Mouse (Mus musculus) limb, embryonic 14.5 days (tissue): ENCODE results near the gene Gucy2c. TPM values are rescaled to one million over a fixed set of nuclear protein-coding genes. Genes with fewer than 3 reads are reported as not detected.

ENCODE experiments used
- ATAC-seq: fragments of 200-750 bp; cut with Nextera tagmentation; 2 replicates; pipeline ENCODE4 v1.8.0; 2017; ENCODE audit warnings: low read depth, moderate number of reproducible peaks, moderate TSS enrichment; ENCODE audit not compliant: low FRiP score
- DNase-seq: peaks from one replicate; pipeline ENCODE4 v3.0.0-alpha.2; 2015; ENCODE audit warnings: low spot score
- H3K27ac ChIP-seq: fragments of 300-500 bp; sonication (generic); replicated peaks from 2 replicates; pipeline ENCODE4 v1.5.1; 2014; ENCODE audit warnings: low read depth, mild to moderate bottlenecking, low read length, moderate library complexity, mixed read lengths
- H3K27me3 ChIP-seq: fragments of 300-500 bp; sonication (generic); 2 replicates; pipeline ENCODE4 v1.6.1; 2014; ENCODE audit warnings: low read length, mixed read lengths; ENCODE audit not compliant: control insufficient read depth, insufficient read depth
- H3K36me3 ChIP-seq: fragments of 300-500 bp; sonication (generic); 2 replicates; pipeline ENCODE4 v1.6.1; 2014; ENCODE audit warnings: mild to moderate bottlenecking, low read length, moderate library complexity, mixed read lengths; ENCODE audit not compliant: control insufficient read depth, insufficient read depth
- H3K4me1 ChIP-seq: fragments of 300-500 bp; sonication (generic); 2 replicates; pipeline ENCODE4 v1.6.1; 2014; ENCODE audit warnings: antibody characterized with exemption, low read length, mixed read lengths; ENCODE audit not compliant: control insufficient read depth, insufficient read depth
- H3K4me2 ChIP-seq: fragments of 300-500 bp; sonication (generic); replicated peaks from 2 replicates; pipeline ENCODE4 v1.6.1; 2014; ENCODE audit warnings: low read depth, mild to moderate bottlenecking, low read length, moderate library complexity; ENCODE audit not compliant: severe bottlenecking
- H3K4me3 ChIP-seq: fragments of 300-500 bp; sonication (generic); replicated peaks from 2 replicates; pipeline ENCODE4 v1.5.1; 2014; ENCODE audit warnings: low read length
- H3K9ac ChIP-seq: fragments of 300-500 bp; sonication (generic); 2 replicates; pipeline ENCODE4 v1.6.1; 2014; ENCODE audit warnings: mild to moderate bottlenecking, low read depth, low read length, moderate library complexity; ENCODE audit not compliant: severe bottlenecking
- H3K9me3 ChIP-seq: fragments of 300-500 bp; sonication (generic); 2 replicates; pipeline ENCODE4 v1.6.1; 2016; ENCODE audit warnings: low read length; ENCODE audit not compliant: control insufficient read depth
- POLR2A ChIP-seq: fragments of 200-500 bp; IDR thresholded peaks from 2 replicates; pipeline ENCODE4 v1.8.0; 2012; ENCODE audit warnings: inconsistent platforms, mild to moderate bottlenecking, moderate library complexity, borderline replicate concordance; ENCODE audit not compliant: insufficient read depth, insufficient read length; ENCODE audit errors: extremely low read depth
- WGBS: fragments of 180-500 bp; shearing (Covaris S2); extraction: QIAGEN DNeasy Blood & Tissue Kit; methylation state at CpG from one replicate; pipeline ENCODE4 v1.1.7; 2014; 5-methylcytosine and 5-hydroxymethylcytosine counted together
- polyA plus RNA-seq, 2 experiments: library from polyadenylated mRNA; depleted of rRNA in 1 of 2; stranded (reverse) in 1 of 2; unstranded in 1 of 2; fragments of >200 nt; fragmentation: Nextera tagmentation in 1 of 2; extraction: Ambion mirVana in 1 of 2; gene quantifications; 2 replicates each; pipeline versions ENCODE4 v1.2.1 to v1.2.3; 2012 to 2014

The Gucy2c gene
- polyA plus RNA-seq, 2 experiments, result 0.06 to 0.10 TPM

DNA sequence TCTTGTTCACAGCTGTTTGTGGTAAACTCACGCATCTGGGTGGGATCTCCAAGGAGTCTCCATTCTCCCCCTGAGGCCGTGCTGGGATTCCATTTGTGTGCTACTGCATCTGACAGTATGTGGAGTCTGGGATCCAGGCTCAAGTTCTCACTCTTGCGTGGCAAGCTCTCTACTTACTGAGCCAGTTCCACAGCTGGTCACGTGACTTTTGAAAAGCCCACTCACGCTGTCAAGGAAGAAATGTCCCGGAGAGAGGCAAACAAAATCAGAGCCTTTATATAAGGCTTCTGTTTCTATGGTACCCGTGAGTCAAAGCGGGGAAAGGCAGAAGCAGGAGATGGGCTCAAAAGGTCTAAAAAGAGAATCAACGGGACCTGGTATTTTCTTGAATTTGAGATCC, 1.2 kb upstream of the Gucy2c start:
- ATAC-seq, result no peak

DNA sequence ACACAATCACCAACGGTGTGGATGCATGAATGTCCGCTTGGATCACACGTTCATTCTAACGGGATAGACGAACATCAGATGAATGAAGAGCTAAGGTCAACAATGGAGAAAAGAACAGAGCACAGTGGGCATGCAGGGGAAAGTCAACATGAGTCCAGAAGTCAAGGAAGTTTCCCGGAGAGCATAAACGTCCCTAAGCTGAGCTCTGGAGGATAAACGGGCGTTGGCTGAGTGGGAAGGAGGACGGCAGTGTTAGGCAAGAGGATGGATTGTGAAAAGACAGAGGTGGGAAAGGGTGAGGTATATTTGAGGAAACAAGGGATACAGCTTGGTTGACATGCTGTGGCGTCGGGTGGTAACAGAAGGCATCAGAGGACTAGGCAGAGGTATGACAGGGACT, 581 bp upstream of the Gucy2c start:
- DNase-seq, result no peak
- H3K27me3 ChIP-seq, result no peaks in the 10 kb centered on the region
- peaks cover 4% of the 10 kb centered on the region; the same call in 1 of the 2 replicates for H3K4me1 ChIP-seq
- no peaks in the 10 kb centered on the region for H3K36me3 ChIP-seq
- no peak overlapping the region for H3K9ac ChIP-seq
- H3K9me3 ChIP-seq, result no peaks in the 10 kb centered on the region; the same call in 1 of the 2 replicates
- 87% methylated on average over 12 of the region's 12 CpGs for WGBS
- no peak for TF ChIP-seq POLR2A
- H3K4me3 ChIP-seq, result no peak overlapping the region
- ATAC-seq, result no peak
- H3K27ac ChIP-seq, result no peak overlapping the region
- H3K4me2 ChIP-seq, result no peak overlapping the region

More for the DNA sequence above, 1.2 kb upstream of the Gucy2c start:
- no peak for DNase-seq
- H3K4me2 ChIP-seq, result no peak overlapping the region
- H3K9me3 ChIP-seq, result no peaks in the 10 kb centered on the region; the same call in 1 of the 2 replicates
- H3K9ac ChIP-seq, result no peak overlapping the region
- 75% methylated on average over 9 of the region's 9 CpGs for WGBS
- H3K36me3 ChIP-seq, result no peaks in the 10 kb centered on the region
- no peak overlapping the region for H3K4me3 ChIP-seq
- H3K27ac ChIP-seq, result no peak overlapping the region
- H3K27me3 ChIP-seq, result no peaks in the 10 kb centered on the region
- H3K4me1 ChIP-seq, result peaks cover 4% of the 10 kb centered on the region; the same call in 1 of the 2 replicates
- no peak for TF ChIP-seq POLR2A

DNA sequence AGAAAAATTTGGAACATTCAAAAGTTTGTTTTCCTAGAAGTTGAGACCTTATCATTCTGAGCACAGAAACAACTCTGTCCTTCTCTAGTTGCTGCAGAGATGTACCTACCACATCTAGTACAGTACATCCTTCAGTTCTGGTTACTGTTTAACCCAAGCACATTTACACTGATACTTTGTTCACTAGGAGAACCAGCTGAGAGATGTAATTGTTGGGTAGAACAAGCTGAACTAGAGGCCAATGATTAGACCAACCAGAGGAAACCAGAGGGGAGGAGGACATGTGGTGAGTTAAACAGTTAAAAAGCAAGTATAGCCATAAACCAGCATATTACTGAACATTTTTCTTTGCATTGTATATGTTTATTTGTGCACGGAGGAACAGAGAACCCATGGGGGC, 5.2 kb downstream of the Gucy2c start:
- no peak overlapping the region for H3K4me2 ChIP-seq
- DNase-seq, result no peak
- 79% methylated on average over 1 of the region's 1 CpGs for WGBS
- no peak overlapping the region for H3K9ac ChIP-seq
- H3K4me1 ChIP-seq, result peaks cover under 1% of the 10 kb centered on the region; the same call in 1 of the 2 replicates
- H3K27ac ChIP-seq, result no peak overlapping the region
- H3K27me3 ChIP-seq, result no peaks in the 10 kb centered on the region
- no peak for TF ChIP-seq POLR2A
- no peak overlapping the region for H3K4me3 ChIP-seq
- no peaks in the 10 kb centered on the region for H3K36me3 ChIP-seq
- no peak for ATAC-seq
- no peaks in the 10 kb centered on the region; the same call in 1 of the 2 replicates for H3K9me3 ChIP-seq

DNA sequence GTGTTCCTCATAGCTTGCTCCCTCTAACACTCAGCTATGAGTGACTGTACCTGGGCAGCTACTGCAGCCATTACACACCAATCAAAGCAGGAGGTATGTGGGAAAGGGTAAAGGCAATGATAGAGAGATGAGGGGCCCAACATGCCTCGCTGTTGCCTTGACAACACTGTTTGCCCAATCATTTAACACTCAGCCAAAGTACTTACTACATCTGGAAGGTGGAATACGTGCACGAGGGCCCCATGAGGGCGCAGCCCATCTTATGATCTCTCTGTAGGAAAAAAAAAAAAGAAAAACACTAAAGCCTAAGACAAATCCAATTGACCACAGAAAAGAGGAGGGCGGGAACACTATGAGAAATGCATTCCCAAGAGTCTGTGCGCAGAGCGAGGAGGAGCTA, 11.7 kb downstream of the Gucy2c start:
- Histone ChIP-seq H3K27ac (no peak overlapping the region), H3K4me3 (no peak overlapping the region), H3K27me3 (no peaks in the 10 kb centered on the region), H3K9ac (no peak overlapping the region), H3K36me3 (no peaks in the 10 kb centered on the region), H3K9me3 (no peaks in the 10 kb centered on the region), H3K4me1 (no peaks in the 10 kb centered on the region), H3K4me2 (no peak overlapping the region)
- WGBS, result 82% methylated on average over 7 of the region's 7 CpGs
- DNase-seq (no peak), ATAC-seq (no peak)
- TF ChIP-seq POLR2A, result no peak

DNA sequence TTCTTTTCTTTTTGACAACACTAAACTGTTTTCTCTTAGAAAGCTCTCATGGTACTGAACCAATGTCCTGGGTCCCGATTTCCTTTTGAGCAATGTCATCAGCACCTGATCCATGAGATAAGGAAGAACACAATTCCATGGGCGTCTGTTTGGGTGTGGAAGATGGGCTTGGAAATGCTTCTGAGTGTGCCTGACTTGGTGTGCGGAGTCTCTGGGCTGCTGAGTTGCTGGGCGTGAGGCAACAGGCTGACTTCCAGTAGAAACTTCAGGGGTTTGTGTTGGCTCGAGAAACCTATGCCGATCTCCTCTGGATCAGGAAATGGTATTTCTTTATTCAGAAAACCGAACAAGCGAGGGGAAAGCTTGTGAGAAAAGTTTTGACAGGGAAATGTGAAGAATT, 12.4 kb downstream of the Gucy2c start:
- Histone ChIP-seq H3K4me3 (no peak overlapping the region), H3K9me3 (no peaks in the 10 kb centered on the region), H3K27me3 (no peaks in the 10 kb centered on the region), H3K36me3 (no peaks in the 10 kb centered on the region), H3K4me1 (no peaks in the 10 kb centered on the region), H3K27ac (no peak overlapping the region), H3K4me2 (no peak overlapping the region), H3K9ac (no peak overlapping the region)
- no peak for TF ChIP-seq POLR2A
- 83% methylated on average over 8 of the region's 8 CpGs for WGBS
- no peak for ATAC-seq
- no peak for DNase-seq

DNA sequence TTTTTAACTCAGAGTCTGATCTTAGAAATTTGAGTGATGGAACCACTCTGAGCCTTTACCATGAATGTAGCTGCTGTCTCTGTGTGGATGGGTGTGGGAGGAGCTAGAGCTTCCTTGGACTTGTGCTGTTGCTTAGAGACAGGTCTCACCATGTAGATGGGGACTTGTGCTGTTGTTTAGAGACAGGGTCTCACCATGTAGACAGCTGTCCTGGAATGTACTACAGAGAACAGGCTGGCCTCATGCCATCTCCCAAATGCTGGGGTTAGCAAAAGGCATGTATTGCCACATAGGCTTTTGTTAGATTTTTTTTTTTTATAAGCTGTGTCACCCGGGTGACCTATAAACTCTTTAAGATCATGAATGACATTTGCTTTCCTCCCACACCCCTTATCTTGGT, 17.7 kb downstream of the Gucy2c start:
- H3K9me3 ChIP-seq, result no peaks in the 10 kb centered on the region
- H3K36me3 ChIP-seq, result no peaks in the 10 kb centered on the region
- no peak overlapping the region for H3K4me2 ChIP-seq
- H3K27me3 ChIP-seq, result no peaks in the 10 kb centered on the region
- WGBS, result 58% methylated on average over 1 of the region's 1 CpGs
- ATAC-seq (no peak), DNase-seq (no peak)
- no peaks in the 10 kb centered on the region for H3K4me1 ChIP-seq
- H3K27ac ChIP-seq, result no peak overlapping the region
- no peak for TF ChIP-seq POLR2A
- H3K4me3 ChIP-seq, result no peak overlapping the region
- H3K9ac ChIP-seq, result no peak overlapping the region
